Mouse (Mus musculus) limb, embryonic 14.5 days (tissue): ENCODE results near the gene Olfr429. TPM values are rescaled to one million over a fixed set of nuclear protein-coding genes. Genes with fewer than 3 reads are reported as not detected.

ENCODE experiments used
- ATAC-seq: fragments of 200-750 bp; cut with Nextera tagmentation; 2 replicates; pipeline ENCODE4 v1.8.0; 2017; ENCODE audit warnings: low read depth, moderate number of reproducible peaks, moderate TSS enrichment; ENCODE audit not compliant: low FRiP score
- DNase-seq: peaks from one replicate; pipeline ENCODE4 v3.0.0-alpha.2; 2015; ENCODE audit warnings: low spot score
- H3K27ac ChIP-seq: fragments of 300-500 bp; sonication (generic); replicated peaks from 2 replicates; pipeline ENCODE4 v1.5.1; 2014; ENCODE audit warnings: low read depth, mild to moderate bottlenecking, low read length, moderate library complexity, mixed read lengths
- H3K27me3 ChIP-seq: fragments of 300-500 bp; sonication (generic); 2 replicates; pipeline ENCODE4 v1.6.1; 2014; ENCODE audit warnings: low read length, mixed read lengths; ENCODE audit not compliant: control insufficient read depth, insufficient read depth
- H3K36me3 ChIP-seq: fragments of 300-500 bp; sonication (generic); 2 replicates; pipeline ENCODE4 v1.6.1; 2014; ENCODE audit warnings: mild to moderate bottlenecking, low read length, moderate library complexity, mixed read lengths; ENCODE audit not compliant: control insufficient read depth, insufficient read depth
- H3K4me1 ChIP-seq: fragments of 300-500 bp; sonication (generic); 2 replicates; pipeline ENCODE4 v1.6.1; 2014; ENCODE audit warnings: antibody characterized with exemption, low read length, mixed read lengths; ENCODE audit not compliant: control insufficient read depth, insufficient read depth
- H3K4me2 ChIP-seq: fragments of 300-500 bp; sonication (generic); replicated peaks from 2 replicates; pipeline ENCODE4 v1.6.1; 2014; ENCODE audit warnings: low read depth, mild to moderate bottlenecking, low read length, moderate library complexity; ENCODE audit not compliant: severe bottlenecking
- H3K4me3 ChIP-seq: fragments of 300-500 bp; sonication (generic); replicated peaks from 2 replicates; pipeline ENCODE4 v1.5.1; 2014; ENCODE audit warnings: low read length
- H3K9ac ChIP-seq: fragments of 300-500 bp; sonication (generic); 2 replicates; pipeline ENCODE4 v1.6.1; 2014; ENCODE audit warnings: mild to moderate bottlenecking, low read depth, low read length, moderate library complexity; ENCODE audit not compliant: severe bottlenecking
- H3K9me3 ChIP-seq: fragments of 300-500 bp; sonication (generic); 2 replicates; pipeline ENCODE4 v1.6.1; 2016; ENCODE audit warnings: low read length; ENCODE audit not compliant: control insufficient read depth
- POLR2A ChIP-seq: fragments of 200-500 bp; IDR thresholded peaks from 2 replicates; pipeline ENCODE4 v1.8.0; 2012; ENCODE audit warnings: inconsistent platforms, mild to moderate bottlenecking, moderate library complexity, borderline replicate concordance; ENCODE audit not compliant: insufficient read depth, insufficient read length; ENCODE audit errors: extremely low read depth
- WGBS: fragments of 180-500 bp; shearing (Covaris S2); extraction: QIAGEN DNeasy Blood & Tissue Kit; methylation state at CpG from one replicate; pipeline ENCODE4 v1.1.7; 2014; 5-methylcytosine and 5-hydroxymethylcytosine counted together
- polyA plus RNA-seq, 2 experiments: library from polyadenylated mRNA; depleted of rRNA in 1 of 2; stranded (reverse) in 1 of 2; unstranded in 1 of 2; fragments of >200 nt; fragmentation: Nextera tagmentation in 1 of 2; extraction: Ambion mirVana in 1 of 2; gene quantifications; 2 replicates each; pipeline versions ENCODE4 v1.2.1 to v1.2.3; 2012 to 2014

Gene Olfr429
- polyA plus RNA-seq, 2 experiments: not detected

GRCm38 (mm10) chr1:174051931-174052536, 32.1 kb upstream of the Olfr429 start:
- 78% methylated on average over 5 of the region's 5 CpGs for WGBS
- Histone ChIP-seq H3K4me3 (no peak overlapping the region), H3K27ac (no peak overlapping the region), H3K4me2 (no peak overlapping the region), H3K36me3 (no peaks in the 10 kb centered on the region), H3K9me3 (no peaks in the 10 kb centered on the region), H3K9ac (no peak overlapping the region), H3K4me1 (no peaks in the 10 kb centered on the region), H3K27me3 (no peaks in the 10 kb centered on the region)
- DNase-seq: no peak
- no peak for ATAC-seq
- TF ChIP-seq POLR2A: no peak

GRCm38 (mm10) chr1:174052981-174053380, 31.1 kb upstream of the Olfr429 start:
- no peak overlapping the region for H3K27ac ChIP-seq
- H3K4me2 ChIP-seq: no peak overlapping the region
- no peak for DNase-seq
- H3K4me3 ChIP-seq: no peak overlapping the region
- H3K36me3 ChIP-seq: no peaks in the 10 kb centered on the region
- H3K9ac ChIP-seq: no peak overlapping the region
- no peak for ATAC-seq
- 87% methylated on average over 3 of the region's 3 CpGs for WGBS
- no peak for TF ChIP-seq POLR2A
- no peaks in the 10 kb centered on the region for H3K4me1 ChIP-seq
- no peaks in the 10 kb centered on the region for H3K27me3 ChIP-seq
- H3K9me3 ChIP-seq: no peaks in the 10 kb centered on the region

DNA sequence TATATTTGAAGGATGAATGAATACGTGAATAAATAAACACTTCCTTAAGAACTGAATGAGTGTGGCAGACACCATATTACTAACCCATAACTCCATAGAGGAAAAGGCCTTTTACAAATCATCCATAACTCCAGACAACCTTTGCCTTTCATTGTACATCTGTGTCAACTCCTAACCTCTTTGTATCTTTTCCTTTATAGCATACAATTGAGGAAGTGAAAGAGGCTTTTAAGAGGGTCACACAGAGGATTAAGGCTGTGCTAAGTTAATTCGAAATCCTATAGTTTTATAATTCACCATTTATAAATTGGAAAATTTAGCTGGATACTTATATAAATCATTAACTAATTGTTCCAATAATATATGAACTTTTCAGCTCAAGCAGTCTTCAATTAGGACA, 28.9 kb upstream of the Olfr429 start:
- TF ChIP-seq POLR2A: no peak
- Histone ChIP-seq H3K4me3 (no peak overlapping the region), H3K9me3 (no peaks in the 10 kb centered on the region), H3K27ac (no peak overlapping the region), H3K9ac (no peak overlapping the region), H3K36me3 (no peaks in the 10 kb centered on the region), H3K4me1 (no peaks in the 10 kb centered on the region), H3K4me2 (no peak overlapping the region), H3K27me3 (no peaks in the 10 kb centered on the region)
- ATAC-seq (no peak), DNase-seq (no peak)
- 74% methylated on average over 2 of the region's 2 CpGs for WGBS

DNA sequence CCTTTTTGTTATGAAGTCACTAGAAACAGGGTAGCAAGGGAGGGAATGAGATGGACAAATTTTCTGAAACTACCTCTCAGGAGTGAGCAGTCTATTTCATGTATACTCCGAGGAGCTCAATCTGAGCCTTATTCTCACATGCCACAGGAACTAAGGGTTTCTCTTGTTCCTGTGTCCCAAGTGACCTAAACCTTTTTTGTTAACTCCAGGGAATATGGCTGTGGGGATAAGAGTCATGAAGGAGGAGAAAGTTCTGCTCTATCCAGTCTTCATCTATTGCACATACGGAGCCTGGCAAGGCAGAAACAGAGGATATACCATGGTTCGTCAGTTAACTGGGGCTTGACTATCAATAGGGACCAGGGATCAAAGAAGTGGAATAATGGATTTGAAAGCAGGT, 17.8 kb upstream of the Olfr429 start, which contains the start of gene Olfr430:
Gene Olfr430, plus strand, starts transcription at position 301 of the 400 bp plus-strand sequence.
- WGBS: 85% methylated on average over 3 of the region's 3 CpGs
- Histone ChIP-seq H3K27ac (no peak within 1 kb of the TSS), H3K9me3 (no peaks in the 10 kb centered on the region), H3K9ac (no peak within 1 kb of the TSS), H3K4me1 (no peaks in the 10 kb centered on the region), H3K27me3 (no peaks in the 10 kb centered on the region), H3K36me3 (no peaks in the 10 kb centered on the region), H3K4me3 (no peak within 1 kb of the TSS), H3K4me2 (no peak within 1 kb of the TSS)
- TF ChIP-seq POLR2A: no peak
- ATAC-seq: no peak
- no peak for DNase-seq

- Histone ChIP-seq H3K4me1 (no peaks in the 10 kb centered on the region), H3K4me3 (no peak within 1 kb of the TSS), H3K4me2 (no peak within 1 kb of the TSS), H3K36me3 (no peaks in the 10 kb centered on the region), H3K9ac (no peak within 1 kb of the TSS), H3K9me3 (no peaks in the 10 kb centered on the region), H3K27ac (no peak within 1 kb of the TSS), H3K27me3 (no peaks in the 10 kb centered on the region)
- ATAC-seq (no peak), DNase-seq (no peak)
- no peak for TF ChIP-seq POLR2A
- WGBS: 97% methylated on average over 1 of the region's 1 CpGs
These were observed 12.5 kb downstream of the Olfr429 start, which contains the start of gene Olfr427 for GRCm38 (mm10) chr1:174096591-174096990. Gene Olfr427, plus strand, starts transcription at chr1:174096891.
